Mouse (Mus musculus): Measurements from ENCODE around the gene Top1. TPM values are rescaled to one million over a fixed set of nuclear protein-coding genes. Genes with fewer than 3 reads are reported as not detected.

The Top1 gene
- polyA plus RNA-seq, 1 experiment from 2014 or later, result 80.7 TPM

GRCm38 (mm10) chr2:160717269-160717668 is 71.6 kb downstream of the Top1 start:
- in situ Hi-C loops (cut with MboI; ENCODE audit: low pct_unique_long_range_greater_than_20kb), result loop anchor here (5.0 kb wide), 1 partner anchor 170 kb away; no protein-coding TSS in a partner anchor
- POLR2A ChIA-PET, result no interaction called here
- H3K27me3 ChIP-seq, result no peaks in the 10 kb centered on the region
- peak; percentile 81 for TF ChIP-seq CTCF (IDR thresholded peaks at IDR 0.05)
- ATAC-seq, result no peak
- CTCF ChIA-PET, result interaction anchor here (1.0 to 1.7 kb wide), 4 partner anchors 9 to 168 kb away, joined by 3 to 10 read pairs (median 6); no protein-coding TSS in a partner anchor
- DNase-seq (ENCODE audit: low read depth, low spot score), result no peak

- DNase-seq (ENCODE audit: low read depth, low spot score) (no peak), ATAC-seq (no peak)
- ChIA-PET POLR2A (no interaction called here), CTCF (interaction anchor here (1.4 kb wide), 2 partner anchors 11 to 169 kb away, joined by 3 to 4 read pairs; no protein-coding TSS in a partner anchor)
- TF ChIP-seq CTCF (IDR thresholded peaks at IDR 0.05), result no peak
- H3K27me3 ChIP-seq, result no peaks in the 10 kb centered on the region
- in situ Hi-C loops (cut with MboI; ENCODE audit: low pct_unique_long_range_greater_than_20kb), result loop anchor here (5.0 kb wide), 1 partner anchor 168 kb away; no protein-coding TSS in a partner anchor
These were observed 73.1 kb downstream of the Top1 start for GRCm38 (mm10) chr2:160718811-160719210.

GRCm38 (mm10) chr2:160722714-160723113 is 77.0 kb downstream of the Top1 start:
- in situ Hi-C loops (cut with MboI; ENCODE audit: low pct_unique_long_range_greater_than_20kb), result no loop called here
- DNase-seq (ENCODE audit: low read depth, low spot score) (no peak), ATAC-seq (no peak)
- ChIA-PET CTCF (interaction anchor here (0.7 to 1.1 kb wide), 3 partner anchors 27 to 180 kb away, joined by 3 read pairs; no protein-coding TSS in a partner anchor), POLR2A (no interaction called here)
- no peaks in the 10 kb centered on the region for H3K27me3 ChIP-seq
- TF ChIP-seq CTCF (IDR thresholded peaks at IDR 0.05), result no peak

GRCm38 (mm10) chr2:160723613-160724375 is 78.1 kb downstream of the Top1 start:
- ATAC-seq (no peak), DNase-seq (ENCODE audit: low read depth, low spot score) (no peak)
- TF ChIP-seq CTCF (IDR thresholded peaks at IDR 0.05), result no peak
- H3K27me3 ChIP-seq, result no peaks in the 10 kb centered on the region
- ChIA-PET POLR2A (interaction anchor here (0.7 kb wide), 1 partner anchor 13 kb away, joined by 5 read pairs; no protein-coding TSS in a partner anchor), CTCF (interaction anchor here (0.7 to 1.4 kb wide), 6 partner anchors 10 to 179 kb away, joined by 3 to 4 read pairs (median 3); no protein-coding TSS in a partner anchor)
- in situ Hi-C loops (cut with MboI; ENCODE audit: low pct_unique_long_range_greater_than_20kb), result no loop called here

GRCm38 (mm10) chr2:160724536-160724935 is 78.8 kb downstream of the Top1 start:
- in situ Hi-C loops (cut with MboI; ENCODE audit: low pct_unique_long_range_greater_than_20kb), result no loop called here
- no peak for DNase-seq (ENCODE audit: low read depth, low spot score)
- no peak for ATAC-seq
- ChIA-PET CTCF (interaction anchor here (0.8 to 1.4 kb wide), 3 partner anchors 11 to 161 kb away, joined by 3 to 4 read pairs (median 3); no protein-coding TSS in a partner anchor), POLR2A (no interaction called here)
- no peaks in the 10 kb centered on the region for H3K27me3 ChIP-seq
- no peak for TF ChIP-seq CTCF (IDR thresholded peaks at IDR 0.05)

GRCm38 (mm10) chr2:160725877-160726864 is 80.5 kb downstream of the Top1 start:
- H3K27me3 ChIP-seq, result no peaks in the 10 kb centered on the region
- CTCF ChIA-PET, result interaction anchor here (5.3 kb wide), 1 partner anchor 158 kb away, joined by 60 read pairs; no protein-coding TSS in a partner anchor
- ATAC-seq (no peak), DNase-seq (ENCODE audit: low read depth, low spot score) (no peak)
- POLR2A ChIA-PET, result no interaction called here
- in situ Hi-C loops (cut with MboI; ENCODE audit: low pct_unique_long_range_greater_than_20kb), result no loop called here
- peak; percentile 34 for TF ChIP-seq CTCF (IDR thresholded peaks at IDR 0.05)

- ChIA-PET POLR2A (interaction anchor here (0.6 to 1.3 kb wide), 2 partner anchors 36 to 156 kb away, joined by 3 to 4 read pairs; no protein-coding TSS in a partner anchor), CTCF (interaction anchor here (0.7 to 5.3 kb wide), 14 partner anchors 8 to 213 kb away, joined by 3 to 60 read pairs (median 4); no protein-coding TSS in a partner anchor)
- no peaks in the 10 kb centered on the region for H3K27me3 ChIP-seq
- DNase-seq (ENCODE audit: low read depth, low spot score), result no peak
- no peak for TF ChIP-seq CTCF (IDR thresholded peaks at IDR 0.05)
- in situ Hi-C loops (cut with MboI; ENCODE audit: low pct_unique_long_range_greater_than_20kb), result no loop called here
- no peak for ATAC-seq
These were observed 83.3 kb downstream of the Top1 start for GRCm38 (mm10) chr2:160728972-160729371.

GRCm38 (mm10) chr2:160729436-160729835 is 83.7 kb downstream of the Top1 start:
- ChIA-PET CTCF (interaction anchor here (0.7 to 5.3 kb wide), 17 partner anchors 8 to 212 kb away, joined by 3 to 60 read pairs (median 4); no protein-coding TSS in a partner anchor), POLR2A (interaction anchor here (1.0 to 1.3 kb wide), 2 partner anchors 152 to 155 kb away, joined by 4 to 5 read pairs; no protein-coding TSS in a partner anchor)
- ATAC-seq (no peak), DNase-seq (ENCODE audit: low read depth, low spot score) (no peak)
- no peak for TF ChIP-seq CTCF (IDR thresholded peaks at IDR 0.05)
- in situ Hi-C loops (cut with MboI; ENCODE audit: low pct_unique_long_range_greater_than_20kb), result no loop called here
- no peaks in the 10 kb centered on the region for H3K27me3 ChIP-seq

- ChIA-PET POLR2A (interaction anchor here (1.0 to 1.6 kb wide), 4 partner anchors 37 to 155 kb away, joined by 3 to 5 read pairs (median 4); no protein-coding TSS in a partner anchor), CTCF (interaction anchor here (0.7 to 5.3 kb wide), 16 partner anchors 9 to 212 kb away, joined by 3 to 60 read pairs (median 4); no protein-coding TSS in a partner anchor)
- no peaks in the 10 kb centered on the region for H3K27me3 ChIP-seq
- DNase-seq (ENCODE audit: low read depth, low spot score), result no peak
- no peak for ATAC-seq
- in situ Hi-C loops (cut with MboI; ENCODE audit: low pct_unique_long_range_greater_than_20kb), result no loop called here
- no peak for TF ChIP-seq CTCF (IDR thresholded peaks at IDR 0.05)
These were observed 84.4 kb downstream of the Top1 start for GRCm38 (mm10) chr2:160729851-160730796.

Measured in Patski (cell line).